Mouse (Mus musculus): ENCODE measurements around the gene Hal. TPM values are rescaled to one million over a fixed set of nuclear protein-coding genes. Genes with fewer than 3 reads are reported as not detected.
A peak's percentile ranks its signal among the peaks of the same experiment; 100 is the strongest.
"Not testable (repeated sequence)": the region's sequence is repeated elsewhere in the genome, so short reads cannot be mapped to it uniquely, and the experiment has no call there.

Hal gene
- total RNA-seq, 1 experiment from 2014 or later = not detected

DNA sequence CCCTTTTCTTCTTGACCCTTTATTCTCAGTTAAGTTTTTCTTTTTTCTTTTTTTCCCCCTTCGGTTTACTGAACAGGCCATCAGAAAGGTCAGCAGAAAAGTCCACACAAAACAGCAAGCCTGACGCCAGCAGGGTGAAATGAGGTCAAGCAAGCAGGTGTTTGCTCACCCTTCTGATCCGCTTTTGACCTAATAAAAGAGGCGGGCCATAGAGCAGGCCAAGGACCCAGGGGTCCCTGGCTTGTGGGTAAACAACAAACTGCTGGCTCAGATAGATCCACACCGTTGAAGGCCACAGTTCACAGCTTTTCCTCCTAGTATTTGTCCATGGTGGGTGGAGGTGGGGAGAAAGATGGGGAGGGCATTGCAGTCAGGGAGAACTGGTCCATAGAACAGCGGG is 54.6 kb downstream of the Hal start:
- no peak for ATAC-seq (replicated peaks in 1 of 2; ENCODE audit: insufficient read depth in 1 of 2, low FRiP score in 2 of 2, low TSS enrichment in 1 of 2, low read depth in 1 of 2, poor library complexity in 2 of 2, severe bottlenecking in 2 of 2)

DNA sequence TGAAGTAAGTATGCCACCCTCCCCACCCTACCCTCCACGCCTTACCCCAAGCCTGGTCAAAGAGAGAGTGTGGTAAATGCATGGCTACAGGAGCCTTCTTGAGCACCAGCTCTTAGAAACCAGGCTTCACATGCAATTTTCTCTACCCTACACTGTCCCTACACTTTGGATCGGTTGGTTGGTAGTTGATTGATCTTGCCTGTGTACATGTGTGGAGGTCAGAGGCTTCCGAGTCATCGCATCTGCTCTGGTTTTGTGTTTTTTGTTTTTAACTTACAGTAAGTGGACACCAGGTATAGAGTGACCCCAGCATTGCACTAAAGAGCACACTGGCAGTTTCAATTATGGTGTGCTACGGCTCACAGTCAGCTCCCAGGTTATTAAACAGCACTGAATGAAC is 55.6 kb downstream of the Hal start:
- no peak for ATAC-seq (replicated peaks in 1 of 2; ENCODE audit: insufficient read depth in 1 of 2, low FRiP score in 2 of 2, low TSS enrichment in 1 of 2, low read depth in 1 of 2, poor library complexity in 2 of 2, severe bottlenecking in 2 of 2)

GRCm38 (mm10) chr10:93547741-93548270 is 59.2 kb downstream of the Hal start:
- no peak for ATAC-seq (replicated peaks in 1 of 2; ENCODE audit: insufficient read depth in 1 of 2, low FRiP score in 2 of 2, low TSS enrichment in 1 of 2, low read depth in 1 of 2, poor library complexity in 2 of 2, severe bottlenecking in 2 of 2)

DNA sequence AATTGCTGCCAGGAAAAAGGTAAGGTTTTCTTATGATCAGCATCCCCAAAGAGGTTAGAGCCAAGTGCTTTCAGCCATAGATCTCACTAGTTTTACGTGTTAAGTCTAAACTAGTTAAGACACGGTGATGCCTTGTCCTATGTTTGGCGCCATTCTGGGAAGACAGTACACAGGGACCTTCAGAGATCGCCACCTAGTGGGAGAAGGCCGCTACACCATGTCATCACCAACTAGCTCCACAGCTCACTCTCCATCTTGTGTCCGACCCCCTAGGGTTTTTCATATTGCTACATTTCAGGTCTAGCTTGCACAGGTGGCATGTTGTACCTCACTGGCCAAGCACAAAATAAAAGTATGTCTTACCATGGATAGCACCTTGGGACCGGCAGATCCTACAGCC is 60.4 kb downstream of the Hal start:
- ATAC-seq (replicated peaks in 1 of 2; ENCODE audit: insufficient read depth in 1 of 2, low FRiP score in 2 of 2, low TSS enrichment in 1 of 2, low read depth in 1 of 2, poor library complexity in 2 of 2, severe bottlenecking in 2 of 2) = peak; percentile 93 to 96

DNA sequence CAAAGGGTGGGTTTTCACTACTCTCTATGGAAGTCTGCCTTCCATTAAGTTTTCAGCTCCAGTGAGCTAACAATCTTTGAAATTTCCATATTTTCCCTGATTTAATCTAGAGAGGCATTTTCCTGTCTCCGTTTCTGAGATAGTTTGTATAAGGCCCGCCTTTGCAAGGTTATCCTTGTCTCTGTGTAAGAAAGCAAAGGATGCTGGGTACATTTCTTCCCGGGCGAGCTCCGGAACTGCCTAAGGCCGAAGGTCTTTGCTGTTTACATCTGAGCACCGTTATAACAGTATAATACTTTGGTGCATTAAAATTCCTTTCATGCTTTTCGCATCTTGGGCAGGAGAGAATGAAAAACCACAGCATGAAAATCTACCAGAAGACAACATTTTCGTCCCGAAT is 61.3 kb downstream of the Hal start:
- ATAC-seq (replicated peaks in 1 of 2; ENCODE audit: insufficient read depth in 1 of 2, low FRiP score in 2 of 2, low TSS enrichment in 1 of 2, low read depth in 1 of 2, poor library complexity in 2 of 2, severe bottlenecking in 2 of 2) = no peak

DNA sequence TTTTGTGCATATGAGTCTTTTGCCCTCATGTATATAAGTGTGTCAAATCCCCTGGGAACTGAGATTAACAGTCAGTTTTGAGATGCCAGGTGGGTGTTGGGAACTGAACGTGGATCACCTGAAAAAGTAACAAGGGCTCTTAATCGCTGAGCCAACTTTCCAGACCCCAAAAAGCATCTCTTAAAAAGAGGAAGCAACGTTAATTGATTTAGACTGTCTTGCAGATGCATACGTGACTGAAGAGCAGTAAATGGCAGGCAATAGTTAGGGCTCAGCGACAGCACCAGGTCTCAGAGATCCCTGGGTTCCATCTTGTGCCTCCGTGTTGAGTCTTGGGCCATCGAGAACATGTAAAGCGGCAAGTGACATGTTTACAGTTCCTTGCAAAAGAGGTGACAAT is 64.0 kb downstream of the Hal start:
- no peak for ATAC-seq (replicated peaks in 1 of 2; ENCODE audit: insufficient read depth in 1 of 2, low FRiP score in 2 of 2, low TSS enrichment in 1 of 2, low read depth in 1 of 2, poor library complexity in 2 of 2, severe bottlenecking in 2 of 2)

- not testable (repeated sequence) for ATAC-seq (replicated peaks in 1 of 2; ENCODE audit: insufficient read depth in 1 of 2, low FRiP score in 2 of 2, low TSS enrichment in 1 of 2, low read depth in 1 of 2, poor library complexity in 2 of 2, severe bottlenecking in 2 of 2)
These were observed 69.4 kb downstream of the Hal start for GRCm38 (mm10) chr10:93557971-93558370.

GRCm38 (mm10) chr10:93559786-93560185 is 71.2 kb downstream of the Hal start:
- no peak for ATAC-seq (replicated peaks in 1 of 2; ENCODE audit: insufficient read depth in 1 of 2, low FRiP score in 2 of 2, low TSS enrichment in 1 of 2, low read depth in 1 of 2, poor library complexity in 2 of 2, severe bottlenecking in 2 of 2)

GRCm38 (mm10) chr10:93564518-93565090 is 76.0 kb downstream of the Hal start:
- ATAC-seq (replicated peaks in 1 of 2; ENCODE audit: insufficient read depth in 1 of 2, low FRiP score in 2 of 2, low TSS enrichment in 1 of 2, low read depth in 1 of 2, poor library complexity in 2 of 2, severe bottlenecking in 2 of 2) = peak in 1 of 2 experiments; percentile 25; a peak in 1 of 4 replicates

DNA sequence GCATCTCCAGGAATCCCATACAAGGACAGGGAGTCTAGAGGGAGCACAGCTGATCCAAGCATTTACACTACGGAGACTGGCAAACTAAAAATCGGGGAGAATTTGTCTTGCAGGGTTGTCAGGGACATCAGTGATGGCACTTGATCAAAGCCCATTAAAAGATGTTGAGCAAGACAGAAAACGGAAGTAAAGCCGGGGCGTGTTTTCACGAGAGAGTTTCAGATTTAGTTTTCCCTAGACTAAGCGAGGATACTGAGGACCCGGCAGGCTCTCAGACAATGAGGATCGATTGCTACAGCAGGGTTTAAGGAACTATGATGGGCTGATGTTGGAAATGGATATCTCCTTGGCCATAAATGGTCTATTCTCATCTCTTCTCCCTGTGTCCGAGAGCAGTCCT is 78.5 kb downstream of the Hal start:
- no peak for ATAC-seq (replicated peaks in 1 of 2; ENCODE audit: insufficient read depth in 1 of 2, low FRiP score in 2 of 2, low TSS enrichment in 1 of 2, low read depth in 1 of 2, poor library complexity in 2 of 2, severe bottlenecking in 2 of 2)

- no peak for ATAC-seq (replicated peaks in 1 of 2; ENCODE audit: insufficient read depth in 1 of 2, low FRiP score in 2 of 2, low TSS enrichment in 1 of 2, low read depth in 1 of 2, poor library complexity in 2 of 2, severe bottlenecking in 2 of 2)
These were observed 79.4 kb downstream of the Hal start for GRCm38 (mm10) chr10:93567841-93568566.

- no peak for ATAC-seq (replicated peaks in 1 of 2; ENCODE audit: insufficient read depth in 1 of 2, low FRiP score in 2 of 2, low TSS enrichment in 1 of 2, low read depth in 1 of 2, poor library complexity in 2 of 2, severe bottlenecking in 2 of 2)
These were observed 80.1 kb downstream of the Hal start for GRCm38 (mm10) chr10:93568671-93569070.

Other genes starting within 250 kb of the Hal start
- gene Elk3, start 177.6 kb upstream of the Hal start, total RNA-seq (2017) = 40.1 and 46.4 TPM in 2 replicates
- gene Lta4h, start 35.4 kb upstream of the Hal start, total RNA-seq (2017) = 206 and 249 TPM in 2 replicates
- 0.13 TPM in 1 of 2 replicates, not detected in the other for gene Amdhd1, start 51.3 kb downstream of the Hal start, total RNA-seq (2017)
- not detected in 2 replicates for gene Ccdc38, start 51.9 kb downstream of the Hal start, total RNA-seq (2017)
- gene Snrpf, start 100.9 kb downstream of the Hal start, total RNA-seq (2017) = 124 and 287 TPM in 2 replicates
- gene Ntn4, start 151.9 kb downstream of the Hal start, total RNA-seq (2017) = 0.19 and 1.5 TPM in 2 replicates

Measured in hematopoietic stem cell, adult 5-6 weeks (primary cell).